Mouse (Mus musculus) testis, adult 2 months (tissue): ENCODE results near the gene Kcnh7. TPM values are rescaled to one million over a fixed set of nuclear protein-coding genes. Genes with fewer than 3 reads are reported as not detected.

Experiments
- H3K27ac ChIP-seq: fragments of 200-500 bp; 2 replicates; pipeline ENCODE4 v1.5.1; 2012; ENCODE audit warnings: low read depth, low read length; ENCODE audit not compliant: control insufficient read depth, insufficient read depth
- H3K27me3 ChIP-seq: fragments of 200-500 bp; 2 replicates; pipeline ENCODE4 v1.6.1; 2012; ENCODE audit warnings: mild to moderate bottlenecking, low read length, moderate library complexity; ENCODE audit not compliant: control insufficient read depth, insufficient read depth
- H3K36me3 ChIP-seq: fragments of 200-500 bp; 2 replicates; pipeline ENCODE4 v1.6.1; 2012; ENCODE audit warnings: mild to moderate bottlenecking, low read length; ENCODE audit not compliant: control insufficient read depth, insufficient read depth
- H3K4me1 ChIP-seq: fragments of 200-500 bp; 2 replicates; pipeline ENCODE4 v1.6.1; 2012; ENCODE audit warnings: low read length; ENCODE audit not compliant: control insufficient read depth, insufficient read depth
- H3K4me3 ChIP-seq: fragments of 200-500 bp; 2 replicates; pipeline ENCODE4 v1.5.1; 2012; ENCODE audit warnings: low read depth, mild to moderate bottlenecking, low read length, moderate library complexity, mixed read lengths; ENCODE audit not compliant: control insufficient read depth
- CTCF ChIP-seq: fragments of 200-500 bp; IDR thresholded peaks from 2 replicates; pipeline ENCODE4 v1.5.1; 2012; ENCODE audit warnings: low read depth, mild to moderate bottlenecking, inconsistent platforms, low read length, moderate library complexity; ENCODE audit not compliant: control insufficient read depth, insufficient read depth, insufficient replicate concordance
- POLR2A ChIP-seq: fragments of 200-500 bp; IDR thresholded peaks from 2 replicates; pipeline ENCODE4 v1.6.1; 2012; ENCODE audit warnings: low read depth, mild to moderate bottlenecking, inconsistent platforms, low read length, moderate library complexity; ENCODE audit not compliant: control insufficient read depth
- polyA plus RNA-seq: library from polyadenylated mRNA; depleted of rRNA; stranded (reverse); fragments of >200 nt; gene quantifications from 2 replicates; pipeline ENCODE4 v1.2.3, GENCODE M21; 2012

Kcnh7 gene
- polyA plus RNA-seq, 1 experiment, result 0.10 TPM

DNA sequence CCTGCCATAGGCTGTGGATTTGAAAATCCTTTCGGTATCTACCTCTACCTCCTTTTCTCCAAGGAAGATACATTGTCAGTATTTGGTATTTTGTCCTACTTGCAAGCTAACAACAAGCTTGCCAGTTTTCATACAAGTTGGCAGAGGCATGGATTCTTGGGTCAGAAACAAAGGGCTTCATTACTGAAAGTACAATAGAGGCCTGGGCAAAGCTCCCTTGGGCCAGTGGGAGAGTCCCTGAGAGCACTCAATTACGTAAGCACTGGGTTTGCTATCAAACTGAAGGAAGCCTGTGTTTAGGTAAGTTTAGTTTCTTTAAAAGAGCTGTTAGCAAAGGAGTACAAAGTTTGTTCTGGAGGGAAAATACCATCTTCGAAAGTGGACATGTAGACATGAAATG is 521.5 kb downstream of the Kcnh7 start:
- Histone ChIP-seq H3K27me3 (no peaks in the 10 kb centered on the region), H3K27ac (no peak overlapping the region)
- no peak for TF ChIP-seq CTCF
- no peak for TF ChIP-seq POLR2A

DNA sequence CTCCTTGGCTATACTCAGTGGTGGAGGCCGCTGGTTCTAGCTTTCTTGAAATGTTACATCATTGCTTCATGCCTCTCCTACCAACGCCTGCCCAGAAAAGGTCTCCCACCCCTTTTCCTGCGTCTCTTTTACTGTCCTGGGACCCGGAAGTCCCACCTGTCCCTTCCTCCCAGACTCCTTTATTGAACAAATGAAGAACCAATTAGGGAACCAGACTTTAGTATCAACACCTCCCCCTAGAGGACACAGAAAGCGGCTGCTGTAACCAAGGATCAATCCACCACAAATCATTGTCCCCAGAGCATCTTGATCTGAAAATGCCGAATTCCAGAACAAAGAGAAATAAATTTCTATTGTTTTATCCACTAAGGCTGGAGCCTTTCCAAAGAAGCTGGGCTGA is 523.5 kb downstream of the Kcnh7 start:
- TF ChIP-seq POLR2A, result no peak
- no peak for TF ChIP-seq CTCF
- Histone ChIP-seq H3K36me3 (no peaks in the 10 kb centered on the region), H3K4me3 (no peak overlapping the region), H3K27me3 (no peaks in the 10 kb centered on the region), H3K27ac (no peak overlapping the region), H3K4me1 (peaks cover 6% of the 10 kb centered on the region)

More for the DNA sequence above, 521.5 kb downstream of the Kcnh7 start:
- H3K4me3 ChIP-seq, result no peak overlapping the region
- no peaks in the 10 kb centered on the region for H3K36me3 ChIP-seq
- H3K4me1 ChIP-seq, result peaks cover 7% of the 10 kb centered on the region

DNA sequence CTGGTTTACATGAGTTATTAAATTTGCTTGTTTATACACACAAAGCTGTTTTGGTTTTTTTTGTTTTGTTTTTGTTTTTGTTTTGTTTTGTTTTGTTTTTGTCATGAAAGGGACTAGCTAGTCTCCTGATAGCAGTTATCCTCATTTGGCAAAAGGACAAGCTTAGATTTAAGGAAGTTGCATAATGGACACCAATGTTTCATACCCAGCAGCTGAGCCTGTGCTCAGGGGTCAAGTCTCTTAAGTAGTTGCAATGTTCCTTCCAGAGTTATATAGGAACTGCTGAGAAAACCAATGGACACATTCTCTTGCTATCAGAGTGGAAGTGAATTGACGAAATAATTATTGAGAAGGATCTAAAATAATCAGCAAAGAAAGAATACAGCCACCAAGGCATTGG is 528.0 kb downstream of the Kcnh7 start:
- H3K27ac ChIP-seq, result no peak overlapping the region
- TF ChIP-seq CTCF (no peak), POLR2A (no peak)

DNA sequence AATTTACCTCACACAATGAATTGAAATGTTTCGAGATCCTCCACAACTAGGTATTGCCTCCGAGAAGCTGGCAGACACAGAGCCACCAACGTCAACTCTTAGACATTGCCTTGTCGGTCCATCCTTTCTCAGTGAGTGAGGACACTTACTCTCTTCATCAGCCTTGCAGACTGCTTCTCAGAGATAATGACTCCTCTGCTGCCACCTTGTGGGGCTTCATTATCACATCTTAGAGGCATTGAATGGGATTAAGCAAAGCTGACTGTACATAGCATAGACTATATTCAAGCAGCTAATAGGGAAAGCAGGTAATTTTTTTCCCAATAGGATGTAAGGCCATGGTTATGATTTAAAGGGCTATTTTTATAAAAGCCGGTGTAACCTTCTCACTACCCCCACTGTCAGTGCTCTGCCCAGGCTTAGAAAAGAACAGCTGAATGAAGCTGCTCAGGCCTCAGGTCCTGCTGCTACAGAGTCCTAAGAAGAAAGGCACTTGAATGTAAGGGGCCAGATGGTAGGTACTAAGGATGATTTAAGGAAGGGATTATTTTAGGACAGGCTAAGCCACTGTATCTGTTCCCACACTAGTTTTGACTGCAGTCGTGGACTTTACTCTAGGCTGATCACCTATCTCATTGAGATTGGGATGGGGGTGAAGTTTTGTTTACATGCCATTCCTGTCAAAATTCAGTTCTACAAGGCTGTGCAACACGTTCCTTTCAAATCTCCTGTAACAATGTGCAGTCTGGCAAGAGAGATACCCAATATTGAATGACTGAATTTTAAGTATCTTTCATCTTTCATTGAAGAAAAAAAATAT is 529.4 kb downstream of the Kcnh7 start:
- Histone ChIP-seq H3K36me3 (no peaks in the 10 kb centered on the region), H3K4me1 (no peaks in the 10 kb centered on the region), H3K27ac (no peak overlapping the region), H3K27me3 (no peaks in the 10 kb centered on the region), H3K4me3 (no peak overlapping the region)
- TF ChIP-seq POLR2A, result no peak
- TF ChIP-seq CTCF, result no peak

More for the DNA sequence above, 528.0 kb downstream of the Kcnh7 start:
- no peak overlapping the region for H3K4me3 ChIP-seq
- H3K36me3 ChIP-seq, result no peaks in the 10 kb centered on the region
- no peaks in the 10 kb centered on the region for H3K4me1 ChIP-seq
- H3K27me3 ChIP-seq, result no peaks in the 10 kb centered on the region

DNA sequence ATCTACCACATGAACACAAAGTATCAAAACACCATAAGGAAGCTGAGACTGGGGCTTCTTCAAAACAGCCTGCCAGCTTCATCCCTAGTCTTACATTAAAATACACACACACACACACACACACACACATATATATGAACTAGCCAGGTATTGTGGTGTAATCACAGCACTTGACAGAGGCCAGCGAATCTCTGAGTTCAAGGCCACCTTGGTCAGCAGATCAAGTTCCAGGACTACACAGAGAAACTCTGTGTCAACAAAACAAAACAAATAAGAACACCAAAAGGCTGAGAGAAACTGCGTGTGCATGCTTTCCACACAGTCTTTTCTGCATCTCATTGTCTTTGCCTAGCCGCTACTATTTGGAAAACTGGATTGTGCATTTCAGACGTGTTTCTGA is 531.6 kb downstream of the Kcnh7 start:
- Histone ChIP-seq H3K27me3 (no peaks in the 10 kb centered on the region), H3K4me1 (no peaks in the 10 kb centered on the region), H3K36me3 (no peaks in the 10 kb centered on the region), H3K4me3 (no peak overlapping the region), H3K27ac (no peak overlapping the region)
- TF ChIP-seq CTCF, result no peak
- TF ChIP-seq POLR2A, result no peak

DNA sequence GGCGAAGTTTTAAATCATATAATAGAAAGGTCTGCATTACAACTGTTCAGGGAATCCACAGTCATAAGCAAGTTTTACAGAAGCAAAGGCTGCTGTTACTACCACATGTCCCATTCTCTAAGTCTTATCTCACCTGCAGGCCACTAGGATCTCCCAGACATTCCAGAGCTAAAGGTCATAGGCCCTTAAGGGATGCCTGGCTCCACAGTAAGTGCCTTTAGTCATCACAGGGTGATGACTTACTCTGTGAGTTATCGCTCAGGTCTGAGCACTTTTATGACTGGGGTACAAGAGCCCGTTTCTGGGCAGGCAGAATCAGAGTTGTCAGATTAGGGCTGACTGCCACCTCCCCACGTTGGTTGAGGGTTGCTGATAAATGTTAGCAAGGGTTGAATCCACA is 532.2 kb downstream of the Kcnh7 start:
- Histone ChIP-seq H3K36me3 (no peaks in the 10 kb centered on the region), H3K4me3 (peak overlapping the region; percentile 62), H3K27me3 (no peaks in the 10 kb centered on the region), H3K27ac (no peak overlapping the region), H3K4me1 (no peaks in the 10 kb centered on the region)
- TF ChIP-seq POLR2A (no peak), CTCF (no peak)

DNA sequence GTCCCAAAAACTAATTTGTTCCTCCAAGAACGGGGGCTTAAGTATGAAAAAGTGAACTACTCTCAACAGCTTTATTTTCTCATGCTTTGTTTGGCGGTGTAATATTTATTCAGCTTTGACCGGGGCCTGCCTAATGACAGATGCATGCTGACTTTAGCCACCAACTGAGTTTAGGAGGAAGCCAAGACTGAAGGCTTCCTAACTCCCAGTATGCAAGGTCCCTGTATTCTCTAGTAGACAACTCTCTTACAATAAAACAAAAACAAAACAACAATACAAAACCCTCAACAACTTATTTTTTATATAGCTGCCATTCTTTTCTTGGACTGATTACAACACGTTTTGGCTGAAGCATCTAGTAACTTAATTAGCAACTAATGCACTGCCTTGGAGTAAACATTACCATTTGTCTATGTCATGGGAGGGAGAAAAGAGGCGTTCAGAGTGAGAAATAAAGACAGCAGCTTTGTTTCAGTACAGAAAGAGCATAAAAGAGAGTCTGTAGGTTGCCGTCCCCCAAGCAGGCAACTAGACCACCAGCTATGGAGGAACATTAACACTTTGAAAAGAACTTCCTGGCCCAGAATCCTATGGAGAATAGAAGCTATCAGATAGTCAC is 537.3 kb downstream of the Kcnh7 start:
- Histone ChIP-seq H3K4me1 (peaks cover 3% of the 10 kb centered on the region; the same call in 1 of the 2 replicates), H3K4me3 (no peak overlapping the region), H3K27ac (no peak overlapping the region), H3K36me3 (no peaks in the 10 kb centered on the region), H3K27me3 (no peaks in the 10 kb centered on the region)
- no peak for TF ChIP-seq CTCF
- no peak for TF ChIP-seq POLR2A
